Mouse (Mus musculus) C2C12 (cell line): ENCODE data around the gene Mrpl4.

ENCODE experiments used
- CTCF ChIP-seq: IDR thresholded peaks from one replicate; pipeline ENCODE4 v1.5.1; 2011; ENCODE audit not compliant: control insufficient read depth, insufficient read depth, insufficient read length
- FOSL1 ChIP-seq: IDR thresholded peaks from one replicate; pipeline ENCODE4 v1.8.0; 2011; ENCODE audit warnings: mild to moderate bottlenecking, low read length; ENCODE audit not compliant: poor library complexity, insufficient read depth, severe bottlenecking
- MAX ChIP-seq: IDR thresholded peaks from one replicate; pipeline ENCODE4 v1.6.1; 2011; ENCODE audit warnings: mild to moderate bottlenecking, control low read depth
- USF1 ChIP-seq: IDR thresholded peaks from one replicate; pipeline ENCODE4 v1.6.1; 2011; ENCODE audit warnings: low read depth, mild to moderate bottlenecking, control low read depth, moderate library complexity

DNA sequence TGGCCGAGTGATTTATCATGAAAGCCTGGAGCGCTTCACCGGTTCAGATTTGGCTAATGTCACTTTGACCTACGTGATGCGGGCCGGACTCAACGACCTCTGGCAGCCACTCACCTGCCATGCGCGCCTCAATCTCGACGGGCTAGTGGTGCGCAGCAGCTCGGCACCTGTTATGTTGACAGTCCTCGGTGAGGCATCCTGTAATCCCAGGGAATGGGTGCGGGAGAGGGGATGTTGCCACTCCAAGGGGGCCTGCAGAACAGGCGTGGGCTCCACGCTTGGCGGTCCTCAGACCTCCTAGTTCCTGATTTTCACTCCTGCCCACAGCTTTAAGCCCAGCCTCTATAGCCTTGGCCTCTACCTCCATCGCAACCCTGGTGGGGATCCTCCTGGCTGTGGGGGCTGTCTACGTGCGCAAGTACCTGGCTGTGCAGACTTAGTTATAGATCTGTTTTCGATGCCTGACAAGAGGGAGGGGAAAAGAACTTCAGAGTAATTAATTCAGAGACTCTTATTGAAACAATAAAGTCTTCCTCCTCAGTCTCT is 27.6 kb downstream of the Mrpl4 start:
- TF ChIP-seq CTCF: no peak
- no peak for TF ChIP-seq USF1
- no peak for TF ChIP-seq MAX
- no peak for TF ChIP-seq FOSL1
